Mouse (Mus musculus): ENCODE results near the gene Dlgap1. TPM values are rescaled to one million over a fixed set of nuclear protein-coding genes. Genes with fewer than 3 reads are reported as not detected.

Gene Dlgap1
- 10 to 100 TPM; 39.0 to 64.4 (median 46.2) TPM for total RNA-seq (2022)

DNA sequence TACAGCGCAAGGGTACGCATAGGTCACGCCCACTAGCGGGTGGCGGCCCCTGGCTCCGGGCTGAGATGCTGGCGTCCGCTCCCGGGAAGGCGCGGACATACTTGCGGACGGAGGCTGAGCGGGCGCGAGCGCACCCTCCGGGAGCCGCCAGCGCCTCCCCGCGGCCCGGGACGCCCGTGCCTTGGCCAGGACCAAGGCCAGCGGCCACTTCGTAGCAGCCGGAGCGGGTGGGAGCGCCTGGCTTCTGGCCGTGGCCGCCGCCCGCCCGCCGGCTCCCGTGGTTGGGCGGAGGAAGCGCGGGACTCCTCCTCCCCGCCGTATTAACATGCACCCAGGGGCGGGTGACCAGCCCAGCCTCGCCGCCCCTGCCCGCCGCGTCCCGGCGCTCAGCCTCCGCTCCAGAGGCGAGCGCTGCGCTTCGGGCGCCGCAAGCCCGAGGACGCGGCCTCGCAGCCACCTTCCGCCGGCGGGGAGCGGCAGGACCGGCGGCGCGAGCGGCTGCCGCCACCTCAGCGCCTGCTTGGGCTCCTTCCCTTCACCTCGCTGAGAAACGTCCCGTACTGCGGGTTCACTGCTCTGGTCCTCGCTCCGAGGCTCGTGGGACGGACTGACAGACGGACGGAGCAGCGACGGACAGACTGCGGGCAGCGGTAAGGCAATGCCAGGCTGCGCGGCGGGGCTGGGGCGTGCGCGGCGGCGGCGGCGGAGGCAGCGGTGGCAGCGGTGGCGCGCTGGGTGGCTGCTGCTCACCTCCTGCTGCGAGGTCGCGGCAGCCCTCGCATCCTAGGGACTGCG, at the start of gene Dlgap1:
Dlgap1 (plus strand) TSS at position 53 of the 795 bp plus-strand sequence.
- peak; percentile 85 for DNase-seq

DNA sequence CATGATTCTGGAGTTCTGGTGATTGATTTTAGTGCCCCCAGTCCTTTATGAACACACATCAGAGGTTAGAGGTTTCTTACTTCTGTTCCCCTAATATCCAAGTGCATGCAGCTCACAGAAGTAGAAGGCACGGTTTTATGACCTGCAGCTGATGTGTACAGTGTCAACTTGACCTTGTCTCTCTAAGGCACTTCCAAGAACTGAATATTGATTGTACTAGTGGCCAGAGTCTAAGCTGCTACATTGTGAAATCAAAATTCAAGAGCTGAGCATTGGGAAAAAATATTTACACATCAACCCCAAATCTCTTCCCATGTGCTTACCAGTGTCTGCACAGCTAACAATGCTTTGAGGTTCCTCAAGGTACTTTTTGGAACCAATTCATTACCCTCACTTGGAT, 13.9 kb upstream of the Dlgap1 start:
- DNase-seq: no peak

DNA sequence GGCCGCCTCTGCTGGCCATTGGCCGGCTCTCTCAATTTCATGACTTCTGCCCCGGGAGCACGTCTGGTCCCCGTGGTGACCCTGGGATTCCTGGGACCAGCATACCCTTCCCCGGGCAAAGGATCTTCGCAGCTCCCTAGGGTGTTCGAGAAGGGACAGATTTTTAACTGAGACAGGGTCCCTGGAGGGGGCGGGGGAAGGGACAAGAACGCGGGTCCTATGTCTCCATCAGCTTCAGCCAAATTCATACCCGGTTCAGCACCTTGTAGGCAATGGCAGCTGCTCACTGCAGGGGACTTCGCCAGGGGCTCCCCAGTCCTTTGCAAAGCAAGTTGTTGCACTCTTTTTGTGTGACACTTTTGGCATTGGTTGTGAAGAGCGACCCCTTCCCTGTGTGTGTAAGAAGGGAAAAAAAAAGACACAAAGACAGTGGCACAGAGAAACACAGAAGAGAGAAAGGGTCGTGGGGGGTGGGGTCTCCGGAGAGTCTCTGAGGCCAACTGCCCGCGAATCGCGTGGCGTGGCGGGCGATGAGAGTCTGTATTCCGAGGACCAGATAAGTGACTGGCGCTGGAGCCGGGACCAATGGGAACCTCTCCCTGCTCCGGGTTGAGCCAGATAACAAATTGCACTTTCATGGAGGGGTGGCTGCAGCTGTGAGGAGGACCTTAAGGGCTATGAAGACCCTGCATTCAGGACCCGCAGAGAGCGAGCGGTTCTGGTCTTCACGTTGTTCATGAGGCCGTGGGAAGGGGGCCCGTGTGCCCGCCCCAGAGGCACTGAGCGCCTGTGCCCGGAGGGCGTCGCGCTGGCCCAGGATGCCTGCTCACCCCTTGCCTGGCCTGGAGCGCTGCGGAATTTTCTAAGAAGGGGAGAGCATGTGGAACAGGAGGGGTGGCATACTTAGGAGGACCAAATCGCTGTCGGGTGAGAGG, 1.2 kb downstream of the Dlgap1 start:
- DNase-seq: peak; percentile 26

DNA sequence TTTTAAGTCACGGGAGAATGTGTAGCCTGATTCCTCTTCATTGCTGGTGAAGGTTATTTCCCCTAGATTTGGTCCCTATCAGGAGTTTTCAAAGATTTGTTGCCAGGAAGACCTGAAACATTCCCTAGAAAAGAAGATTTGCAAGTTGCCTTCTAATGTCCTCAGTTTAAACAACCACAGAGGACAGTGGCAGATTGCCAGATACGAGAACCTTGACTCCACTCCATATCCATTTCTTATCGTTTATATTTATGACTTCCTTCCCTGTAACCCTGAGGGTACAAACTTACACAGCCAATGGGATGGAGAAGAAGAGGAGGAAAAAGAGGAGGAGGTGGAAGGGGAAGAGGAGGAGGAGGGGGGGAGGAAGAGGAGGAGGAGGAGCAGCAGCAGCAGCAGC, 4.2 kb downstream of the Dlgap1 start:
- DNase-seq: peak; percentile 73

DNA sequence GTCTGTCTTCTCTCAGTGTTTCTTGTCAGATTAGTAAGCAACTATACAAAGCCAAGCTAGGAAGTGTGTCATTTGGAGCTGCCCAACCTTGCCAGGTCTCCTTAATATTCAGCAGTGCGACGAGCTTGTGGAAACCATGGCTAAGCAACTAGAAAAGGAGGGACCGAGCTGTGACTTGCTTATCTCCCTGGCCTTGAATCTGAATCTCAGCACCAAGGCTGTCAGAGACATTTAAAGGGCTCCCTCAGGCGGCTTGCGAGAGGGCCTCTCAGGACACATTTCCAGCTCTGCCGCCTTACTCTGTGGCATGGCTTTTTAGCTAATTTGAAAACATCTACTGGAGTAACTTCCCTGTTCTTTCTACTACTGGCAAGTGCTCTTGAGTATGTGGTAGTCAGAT, 5.1 kb downstream of the Dlgap1 start:
- peak; percentile 67 for DNase-seq

DNA sequence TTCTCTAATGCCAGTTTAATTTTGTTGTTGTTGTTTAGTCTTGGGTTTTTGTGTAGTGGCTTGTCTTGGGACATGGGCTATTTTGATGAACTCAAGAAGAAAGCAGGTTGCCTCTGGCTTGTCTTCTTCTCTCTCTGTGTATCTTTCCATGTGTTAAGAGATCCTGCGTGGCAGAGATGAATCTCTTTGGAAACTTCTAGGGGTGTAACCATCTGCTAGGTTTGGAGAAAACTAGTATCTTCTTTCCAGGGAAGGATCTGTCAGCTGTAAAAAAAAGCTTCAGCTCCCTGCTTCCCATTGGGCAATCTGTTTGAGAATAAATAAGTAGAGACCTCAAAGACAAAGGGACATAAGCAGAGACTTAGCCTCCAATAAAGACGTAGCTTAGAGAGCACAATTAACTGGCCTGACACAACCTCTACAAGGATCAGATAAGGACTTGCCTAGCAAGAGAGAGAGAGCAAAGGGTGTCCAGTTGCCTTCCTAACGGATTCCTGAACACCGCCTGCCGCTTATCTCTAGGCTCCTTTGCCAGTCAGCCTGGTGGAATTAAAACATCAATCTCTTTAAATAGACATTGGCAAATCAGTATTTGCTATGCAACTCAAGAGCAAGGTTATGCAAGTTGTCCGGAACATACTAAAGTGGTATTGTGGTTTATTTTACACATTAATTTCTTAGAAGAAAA, 13.5 kb downstream of the Dlgap1 start:
- DNase-seq: no peak

DNA sequence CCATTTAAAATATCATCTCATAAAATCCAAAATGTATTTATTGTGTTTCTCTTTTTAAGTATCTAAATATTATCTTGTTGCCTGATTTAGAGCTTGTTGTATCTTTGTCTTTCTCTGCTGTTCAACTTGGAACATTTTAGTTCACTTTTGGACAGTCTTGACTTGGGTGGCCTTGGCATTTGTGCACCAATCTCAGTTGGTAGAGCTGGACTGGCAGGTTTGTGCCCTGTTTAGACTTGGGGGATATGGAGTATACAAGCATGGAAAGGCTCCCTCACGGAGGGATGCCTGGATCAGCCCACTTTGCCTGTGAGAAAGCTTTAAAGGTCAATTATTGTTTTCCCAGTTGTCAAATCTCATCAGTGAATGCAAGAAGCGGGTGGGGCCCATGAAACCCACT, 27.5 kb downstream of the Dlgap1 start:
- DNase-seq: peak; percentile 33

DNA sequence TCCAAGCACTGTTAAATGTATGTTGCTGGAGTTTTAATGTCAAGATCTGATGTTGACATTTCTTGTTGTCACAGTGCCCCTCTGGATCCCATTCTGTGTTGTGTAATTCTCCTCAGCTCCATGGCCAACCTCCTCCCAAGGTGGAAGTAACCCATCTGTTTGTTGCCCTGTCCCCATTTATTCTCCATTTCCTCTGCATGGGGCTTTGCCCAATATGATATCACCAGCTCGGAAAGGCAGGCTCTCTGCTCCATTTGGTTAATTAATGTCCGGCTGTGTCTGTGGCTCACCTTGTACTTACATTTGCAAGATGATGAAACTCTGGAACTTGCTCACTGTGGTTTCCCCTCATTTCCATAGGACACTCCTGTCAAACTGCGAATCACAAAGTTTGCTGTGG, 33.2 kb downstream of the Dlgap1 start:
- no peak for DNase-seq

DNA sequence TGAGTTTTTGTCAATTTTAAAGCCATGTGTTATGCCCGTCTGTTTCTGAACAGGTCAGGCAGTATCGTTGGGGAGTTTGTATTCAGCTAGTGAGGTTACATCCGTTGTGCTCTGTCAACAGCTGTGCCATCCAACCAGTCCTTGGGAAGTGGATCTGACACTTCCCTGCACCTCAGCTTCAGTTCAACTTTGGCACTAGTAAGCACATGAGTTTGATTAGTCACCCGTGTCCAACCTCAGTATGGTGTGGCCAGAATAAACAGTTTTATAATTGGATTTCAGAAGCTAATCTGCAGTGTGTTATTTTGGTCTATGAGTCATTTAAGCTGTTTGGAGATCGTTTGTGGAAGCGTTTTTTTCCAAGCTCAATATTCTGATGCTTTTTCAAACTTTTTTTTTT, 35.8 kb downstream of the Dlgap1 start:
- no peak for DNase-seq

DNA sequence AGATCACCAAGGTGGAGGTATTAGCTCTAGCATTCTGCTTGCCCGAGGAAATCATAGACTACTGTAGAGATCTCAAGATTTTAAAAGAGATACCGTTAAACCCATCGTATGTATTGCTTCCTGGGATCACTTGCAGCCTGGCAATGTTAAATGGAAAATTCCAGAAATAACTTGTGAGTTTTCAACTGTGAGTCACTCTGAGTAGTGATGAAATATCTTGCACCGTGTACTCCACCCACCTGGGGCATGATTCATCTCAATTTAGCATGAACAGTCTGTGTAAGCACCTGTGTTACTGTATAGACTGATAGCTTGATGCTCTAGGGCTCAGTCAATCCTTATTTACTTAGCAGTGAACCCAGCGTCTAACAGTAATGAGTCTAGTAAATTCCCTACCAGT, 38.7 kb downstream of the Dlgap1 start:
- no peak for DNase-seq

DNA sequence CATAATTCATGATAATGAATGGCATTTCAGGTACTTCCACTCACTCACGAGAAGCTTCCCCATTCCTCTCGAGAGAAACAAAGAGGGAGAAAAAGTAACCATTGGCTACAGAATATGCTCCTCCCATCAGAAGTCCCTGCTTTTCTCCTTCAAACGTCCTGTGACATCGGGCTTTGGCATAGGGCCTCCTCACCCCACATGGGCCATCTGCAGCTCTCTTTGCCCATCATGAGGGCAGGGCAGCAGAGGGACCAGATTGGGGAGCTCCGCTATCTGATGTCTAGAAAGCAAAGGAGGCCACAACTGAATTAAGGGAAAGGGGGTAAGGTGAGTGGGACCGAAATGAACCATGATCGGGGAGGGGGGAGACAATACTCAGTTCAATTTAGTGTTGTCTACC, 47.6 kb downstream of the Dlgap1 start:
- DNase-seq: no peak

DNA sequence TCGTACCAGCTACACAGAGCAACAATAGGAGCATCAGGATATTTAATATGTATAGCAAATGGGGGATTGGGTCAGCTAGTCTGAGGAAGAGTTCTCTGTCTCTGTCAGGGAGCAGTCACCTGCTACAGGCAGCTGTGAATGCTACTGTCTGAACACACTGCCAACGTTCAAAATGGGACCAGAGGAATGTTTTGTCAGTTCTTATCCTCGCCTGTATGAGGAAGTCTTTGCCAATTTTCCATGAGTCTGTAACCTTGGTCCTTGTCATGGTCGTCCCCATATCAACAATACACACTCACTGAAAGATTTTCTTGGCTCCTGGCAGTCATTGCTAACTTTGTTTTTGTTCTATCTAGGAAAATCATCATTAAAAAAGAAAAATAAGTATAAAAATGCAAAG, 51.5 kb downstream of the Dlgap1 start:
- no peak for DNase-seq

DNA sequence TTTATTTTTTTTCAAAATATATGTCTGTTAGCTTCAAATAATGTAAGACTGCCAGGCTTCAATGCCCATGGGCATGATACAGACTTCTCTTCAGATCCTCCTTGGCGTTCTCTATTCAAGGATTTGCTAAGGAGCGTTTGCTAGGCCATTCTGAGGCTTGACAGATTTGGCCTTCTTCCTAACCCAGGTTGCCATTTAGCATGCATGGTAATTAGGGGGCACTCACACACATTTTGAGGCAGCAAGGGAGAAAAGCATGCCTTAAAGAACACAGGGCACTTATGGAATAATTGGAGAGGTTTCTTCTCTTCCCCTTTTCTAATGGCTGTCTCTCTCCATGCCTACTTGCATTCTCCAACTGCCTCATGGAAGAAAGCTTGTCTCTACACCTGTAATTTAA, 53.7 kb downstream of the Dlgap1 start:
- DNase-seq: no peak

DNA sequence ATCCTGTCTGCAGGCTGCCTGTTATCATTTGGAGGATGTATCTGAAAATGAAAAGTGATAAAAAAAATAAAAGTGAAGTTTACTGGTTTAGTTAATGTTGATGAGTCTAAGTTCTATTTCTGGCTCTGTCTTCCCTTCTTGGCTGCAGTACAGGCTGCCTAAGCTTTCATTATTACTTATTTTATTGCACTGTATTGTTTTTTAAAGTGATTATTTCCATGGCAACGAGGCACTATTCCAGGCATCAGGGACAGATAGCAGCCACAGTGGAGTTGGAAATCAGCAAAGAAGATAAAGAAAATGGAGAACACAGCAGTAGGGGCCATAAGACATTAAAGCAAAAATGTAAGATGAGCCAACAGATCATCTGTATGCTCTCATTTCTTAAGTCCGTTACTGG, 66.0 kb downstream of the Dlgap1 start:
- DNase-seq: no peak

DNA sequence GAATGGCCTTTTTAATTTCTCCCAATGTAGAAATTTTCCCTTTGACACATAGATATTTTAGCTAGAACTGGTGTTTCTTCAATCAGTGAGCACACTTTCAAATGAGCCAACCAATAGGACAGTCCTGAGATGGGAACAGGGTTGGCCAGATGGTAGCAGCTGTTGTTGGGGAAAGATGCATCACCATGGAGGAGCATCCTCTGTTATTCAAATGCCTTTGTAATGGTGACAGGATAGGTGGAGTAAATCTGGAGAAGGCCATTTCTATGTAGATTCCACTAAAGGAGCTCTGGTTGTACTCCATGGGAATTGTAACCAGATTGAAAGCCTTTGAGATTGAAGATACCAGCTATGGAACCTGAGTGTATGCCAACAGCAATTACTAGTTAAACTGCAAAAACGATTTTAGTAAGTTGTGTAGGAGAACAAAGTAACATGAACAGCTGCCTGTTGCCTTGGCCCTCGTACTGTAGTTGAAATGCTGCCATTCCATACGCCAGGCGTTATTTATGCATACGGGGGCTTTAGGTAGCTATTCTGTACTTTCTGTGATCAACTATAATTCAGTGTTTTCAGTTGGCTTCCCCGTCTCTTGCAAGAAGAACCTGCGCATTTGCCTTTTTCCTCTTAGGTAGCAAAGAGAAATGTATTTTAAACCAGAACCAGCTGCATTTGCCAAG, 72.0 kb downstream of the Dlgap1 start:
- DNase-seq: no peak

DNA sequence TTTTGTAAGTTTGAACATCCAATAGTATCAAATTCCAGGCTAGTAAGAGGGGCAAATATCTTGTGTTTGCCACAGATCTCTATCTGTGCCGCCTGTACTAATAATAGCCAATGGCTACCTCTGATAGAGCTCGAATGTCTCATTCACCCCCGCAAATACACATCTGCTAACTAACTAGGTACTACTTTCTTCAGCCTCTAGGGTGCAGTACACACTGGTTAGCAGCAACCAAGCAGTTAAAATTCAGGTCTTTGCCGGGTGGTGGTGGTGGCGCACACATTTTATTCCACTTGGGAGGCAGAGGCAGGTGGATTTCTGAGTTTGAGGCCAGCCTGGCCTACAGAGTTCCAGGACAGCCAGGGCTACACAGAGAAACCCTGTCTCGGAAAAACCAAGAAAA, 99.4 kb downstream of the Dlgap1 start:
- DNase-seq: no peak

DNA sequence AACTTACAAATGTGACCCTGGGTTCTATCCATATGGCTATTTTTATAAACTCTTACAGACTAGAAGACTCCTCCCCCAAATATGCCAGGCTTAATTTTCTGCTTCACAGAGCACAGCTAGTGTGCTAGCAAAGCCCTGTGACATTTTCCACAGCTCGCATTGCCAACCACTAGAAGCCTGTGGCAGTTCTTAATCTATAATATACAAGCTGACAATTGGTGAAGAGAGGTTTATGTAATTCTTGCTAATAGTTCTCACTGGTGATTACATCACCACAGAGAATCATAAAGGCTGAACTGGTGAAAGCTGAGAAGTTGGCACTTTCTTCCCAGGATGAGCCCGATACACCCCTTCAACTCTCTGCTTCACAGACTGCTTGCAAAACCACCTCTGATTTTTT, 103.2 kb downstream of the Dlgap1 start:
- DNase-seq: no peak

DNA sequence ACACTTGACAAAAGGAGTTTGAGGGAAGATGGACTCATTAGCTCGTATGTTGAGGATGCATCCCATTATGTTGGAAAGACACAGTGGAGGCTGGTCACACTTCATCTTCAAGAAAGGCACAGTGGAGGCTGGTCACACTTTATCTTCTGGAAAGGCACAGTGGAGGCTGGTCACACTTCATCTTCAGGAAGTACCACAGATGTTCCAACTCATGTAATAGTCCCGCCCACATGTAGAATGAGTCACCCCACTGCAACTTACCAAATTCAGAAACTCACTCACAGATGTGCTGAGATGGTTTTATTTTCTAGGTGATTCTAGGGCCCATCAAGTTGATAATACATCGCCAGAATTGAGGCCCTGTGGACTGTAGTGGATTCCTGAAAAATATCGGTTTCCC, 119.3 kb downstream of the Dlgap1 start:
- DNase-seq: no peak

DNA sequence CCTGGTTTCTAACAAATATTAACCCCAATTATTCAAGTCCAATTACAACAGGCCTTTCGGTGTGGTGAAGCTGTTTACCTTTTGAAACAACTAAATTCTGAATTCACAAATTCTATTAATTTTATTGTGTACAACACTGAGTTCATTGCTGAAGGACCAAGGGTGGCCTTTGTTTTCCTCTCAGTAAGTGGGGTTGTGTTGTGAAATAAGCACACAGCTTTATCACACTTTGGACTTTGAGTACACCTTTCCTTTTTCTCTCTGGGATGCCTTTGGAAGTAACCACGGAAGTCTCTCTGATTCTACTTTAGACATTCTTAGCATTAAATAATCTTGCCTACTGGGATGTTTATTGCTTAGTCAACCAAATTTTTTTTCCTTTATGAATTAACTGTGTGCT, 121.9 kb downstream of the Dlgap1 start:
- no peak for DNase-seq

DNA sequence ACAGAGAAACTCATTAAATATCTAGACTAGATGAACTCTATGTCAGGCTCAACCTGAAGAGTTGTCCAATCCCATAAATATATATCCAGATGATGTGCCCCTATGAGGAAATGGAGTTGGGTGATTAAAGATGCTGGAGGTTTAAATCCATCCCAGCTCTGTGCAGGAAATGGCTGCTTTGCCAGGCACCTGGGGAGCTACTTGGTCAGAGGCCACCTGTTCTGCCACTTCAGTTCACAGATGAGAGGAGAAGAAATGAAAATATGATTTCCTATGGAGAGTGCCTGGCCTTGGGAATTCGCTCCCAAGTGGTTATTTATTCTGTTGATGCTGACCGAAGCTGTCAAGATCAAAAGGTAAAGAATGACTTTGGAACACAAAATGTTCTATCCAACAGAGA, 160.3 kb downstream of the Dlgap1 start:
- DNase-seq: no peak

DNA sequence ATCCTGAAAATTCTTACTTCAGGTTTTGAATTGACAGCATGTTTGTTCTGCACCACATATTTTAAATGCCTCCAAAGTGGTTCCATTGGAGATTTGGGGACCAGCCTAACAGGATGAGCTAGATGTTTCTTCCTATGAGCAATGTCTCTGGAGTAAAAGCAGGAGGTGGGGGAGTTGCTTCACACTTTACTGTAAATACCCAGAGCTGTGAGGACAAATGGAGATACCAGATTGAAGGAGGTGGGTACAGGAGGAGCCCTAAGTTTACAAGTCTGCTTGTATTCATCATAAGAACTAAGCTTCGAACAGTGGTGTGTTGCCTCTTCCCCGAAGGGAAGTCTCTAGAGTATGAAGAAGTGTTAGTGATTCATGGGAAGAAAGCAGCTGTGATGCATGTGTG, 201.0 kb downstream of the Dlgap1 start:
- no peak for DNase-seq

DNA sequence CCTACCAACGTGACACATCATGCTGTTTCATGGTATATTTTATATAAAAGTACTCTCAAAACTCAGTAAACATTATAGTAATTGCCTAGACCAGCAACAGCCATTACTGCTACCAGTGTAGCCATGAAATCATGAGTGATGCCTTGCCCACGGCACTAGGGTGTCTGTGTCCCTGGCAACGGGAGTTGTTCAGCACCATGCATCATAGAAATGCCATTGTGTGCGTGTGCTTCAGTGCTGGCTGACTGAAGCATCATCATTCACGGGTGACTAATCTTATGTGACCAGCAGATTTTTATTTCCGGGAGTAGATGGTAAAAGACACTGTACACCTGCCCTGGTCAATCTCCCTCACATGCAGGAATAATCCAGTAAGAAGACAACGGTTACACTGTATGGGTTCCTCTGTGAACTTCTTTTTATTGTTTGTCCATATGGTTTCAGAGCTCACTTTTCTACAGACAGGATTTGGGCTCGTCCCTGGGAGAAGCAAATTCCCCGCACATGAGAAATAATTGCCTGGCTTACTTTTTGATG, 203.7 kb downstream of the Dlgap1 start:
- no peak for DNase-seq
